Mouse (Mus musculus) brain, adult 2 months (tissue): ENCODE measurements around the gene Upk2.
"Not testable (repeated sequence)": the region's sequence is repeated elsewhere in the genome, so short reads cannot be mapped to it uniquely, and the experiment has no call there.

ENCODE experiments used
- DNase-seq: peaks from one replicate; pipeline ENCODE4 v3.0.0; 2011; ENCODE audit warnings: low read depth, low spot score

The Upk2 gene

GRCm38 (mm10) chr9:44408693-44409092 is 46.1 kb downstream of the Upk2 start:
- DNase-seq, result not testable (repeated sequence)

- DNase-seq, result no peak
These were observed 47.1 kb downstream of the Upk2 start for GRCm38 (mm10) chr9:44407752-44408097.

- peak; percentile 98 for DNase-seq
These were observed 47.6 kb downstream of the Upk2 start, which contains the start of the genes Rps25 and Trappc4 for GRCm38 (mm10) chr9:44406906-44407751. TSS of gene Rps25 (plus strand) at chr9:44407139. TSS of gene Trappc4 (minus strand) at chr9:44407600.

- DNase-seq, result no peak
These were observed 49.8 kb downstream of the Upk2 start for GRCm38 (mm10) chr9:44405011-44405410.
